Mouse (Mus musculus) bone marrow, adult 2 months (tissue): ENCODE results near the gene Sgms1.

ENCODE experiments used
- CTCF ChIP-seq: fragments of 200-500 bp; IDR thresholded peaks from 2 replicates; pipeline ENCODE4 v1.5.1; 2011; ENCODE audit warnings: low read length, control low read depth; ENCODE audit not compliant: control insufficient read depth, insufficient read depth
- POLR2A ChIP-seq: fragments of 200-500 bp; IDR thresholded peaks from 2 replicates; pipeline ENCODE4 v1.6.1; 2011; ENCODE audit warnings: low read depth, mild to moderate bottlenecking, control low read depth, low read length, borderline replicate concordance; ENCODE audit not compliant: control insufficient read depth

DNA sequence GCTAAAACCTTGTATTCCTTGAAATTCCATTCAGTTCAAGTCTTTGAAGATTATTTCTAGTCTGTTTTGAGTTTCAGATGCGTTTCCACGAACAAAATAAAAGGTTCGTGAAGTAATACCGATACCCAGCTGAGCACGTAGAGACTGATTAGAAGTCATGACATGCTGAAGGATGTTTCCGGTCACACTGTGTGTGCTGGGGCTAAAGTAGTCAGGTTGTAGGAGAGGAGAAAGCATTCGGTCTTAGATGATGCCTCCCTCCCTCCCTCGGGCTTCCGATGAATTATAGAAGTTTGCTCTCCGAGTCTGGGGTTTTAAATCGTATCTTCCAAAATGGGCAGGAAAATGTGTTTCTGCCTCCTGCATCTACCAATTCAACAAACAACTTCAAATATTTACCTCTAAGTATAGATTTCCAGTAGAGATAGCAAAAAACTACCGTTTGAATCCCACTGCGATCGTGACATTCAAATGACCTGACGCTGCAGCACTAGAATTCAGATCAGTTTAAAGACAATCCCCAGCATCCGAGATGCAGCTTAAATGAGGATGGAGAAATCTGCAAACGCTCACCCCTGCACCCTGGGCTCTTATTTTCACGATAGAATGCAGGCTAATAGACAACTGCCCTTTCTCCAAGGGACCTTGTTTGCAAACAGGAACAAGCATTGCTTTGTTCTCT, 287.1 kb downstream of the Sgms1 start:
- TF ChIP-seq POLR2A (no peak), CTCF (no peak)
